Mouse (Mus musculus) liver, adult 2 months (tissue): ENCODE measurements around the gene Cers5.

Source experiments
- CTCF ChIP-seq: fragments of 200-500 bp; IDR thresholded peaks from 2 replicates; pipeline ENCODE4 v1.5.1; 2011; ENCODE audit warnings: low read depth, low read length, control low read depth
- POLR2A ChIP-seq: fragments of 200-500 bp; IDR thresholded peaks from 2 replicates; pipeline ENCODE4 v1.6.1; 2011; ENCODE audit warnings: low read length, control low read depth; ENCODE audit not compliant: insufficient read depth; ENCODE audit errors: extremely low read depth

DNA sequence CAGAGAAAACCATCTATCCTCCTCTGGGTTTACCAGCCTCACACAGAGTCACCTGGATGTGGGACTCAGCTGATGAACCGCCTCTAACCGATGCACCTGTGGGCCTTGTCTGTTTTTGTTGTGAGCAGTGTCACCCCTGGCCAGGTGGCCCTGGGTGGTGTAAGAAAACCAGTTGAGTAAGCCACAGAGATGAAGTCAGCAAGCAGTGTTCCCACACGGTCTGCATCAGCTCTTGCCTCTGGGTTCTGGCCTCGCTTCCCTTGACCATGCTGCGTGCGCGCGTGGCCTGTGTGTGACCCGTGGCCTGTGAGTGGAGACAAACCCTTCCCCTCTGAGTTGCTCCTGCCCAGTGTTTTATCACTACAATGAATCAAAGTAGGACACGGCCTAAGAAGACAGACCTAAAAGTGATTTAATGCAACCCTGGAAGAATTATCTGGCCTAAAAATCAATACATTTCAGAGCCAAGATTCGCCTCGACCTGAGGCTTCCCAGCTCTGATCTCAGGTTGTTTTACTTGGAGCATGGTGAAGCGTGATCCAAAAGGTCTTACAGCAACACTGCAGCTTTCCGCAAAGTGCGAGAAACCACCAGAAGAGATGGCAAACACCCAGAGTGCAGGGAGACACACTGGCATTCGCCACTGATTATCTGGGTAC is 6.1 kb upstream of the Cers5 start:
- TF ChIP-seq CTCF = no peak
- no peak for TF ChIP-seq POLR2A
